Mouse (Mus musculus): ENCODE results near the gene Pin4.

- TF ChIP-seq POLR2A (IDR thresholded peaks at IDR 0.05; ENCODE audit: insufficient read depth, low read length) = no peak
- no peak for TF ChIP-seq EP300 (IDR thresholded peaks at IDR 0.05; ENCODE audit: insufficient read depth, low read depth, low read length)
- TF ChIP-seq CTCF (IDR thresholded peaks at IDR 0.05; ENCODE audit: low read depth, low read length) = no peak
Observed at GRCm38 (mm10) chrX:102074435-102074834, 44.8 kb upstream of the Pin4 start.

Data from ES-Bruce4 (cell line).